Mouse (Mus musculus) erythroblast, adult 5-6 weeks (primary cell): ENCODE results near the gene Babam2. TPM values are rescaled to one million over a fixed set of nuclear protein-coding genes. Genes with fewer than 3 reads are reported as not detected.

Source experiments
- ATAC-seq: replicated peaks from 2 replicates; pipeline ENCODE4 v1.8.0; 2016; ENCODE audit warnings: moderate number of reproducible peaks, mild to moderate bottlenecking, moderate TSS enrichment, inconsistent platforms; ENCODE audit not compliant: poor library complexity, low FRiP score, severe bottlenecking
- total RNA-seq, 2 experiments: library from RNA; stranded (forward) in 1 of 2; stranded (reverse) in 1 of 2; fragments of 150-400 nt in 1 of 2; fragments of 200-764, 138-1000 nt in 1 of 2; gene quantifications; 2 replicates each; pipeline versions ENCODE4 v1.2.3 to v1.2.4; 2015 to 2017; ENCODE audit warnings: low replicate concordance in 2 of 2

Gene Babam2
- total RNA-seq, 2 experiments from 2014 or later: 15.5 to 83.2 TPM

DNA sequence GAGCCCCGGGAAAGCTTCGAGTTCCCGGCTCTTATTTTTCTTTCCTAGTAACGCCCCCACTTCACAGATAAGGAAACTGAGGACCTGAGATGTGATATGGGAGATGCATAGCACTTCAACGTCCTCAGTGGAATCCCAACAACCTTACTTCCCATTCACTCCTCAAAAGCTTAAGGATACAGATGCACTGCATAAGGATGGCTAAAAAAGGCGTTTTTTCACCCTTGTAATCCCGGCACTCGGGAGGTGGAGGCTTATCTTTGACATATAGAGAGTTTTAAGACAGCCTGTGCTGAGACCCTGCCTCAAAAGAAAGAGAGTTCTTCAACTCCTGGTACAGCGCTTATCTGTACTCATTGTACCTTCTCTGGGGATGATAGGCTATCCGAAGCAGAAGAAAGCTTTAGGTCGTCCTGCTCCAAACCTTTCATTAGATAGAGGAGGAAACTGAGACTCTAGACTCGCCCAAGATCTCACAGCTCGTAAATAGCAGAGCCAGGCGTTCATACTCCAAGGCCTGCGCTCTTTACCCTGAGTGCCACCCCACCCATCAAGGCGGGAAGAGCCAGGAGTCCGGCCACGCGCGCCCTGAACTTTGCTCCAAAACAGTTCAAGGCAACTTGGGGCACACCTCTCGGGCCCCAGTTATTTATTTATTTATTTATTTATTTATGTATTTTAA, 436.7 kb downstream of the Babam2 start:
- ATAC-seq: no peak

Other genes with a start within 250 kb of the Babam2 start
- gene Zfp512, start 245.3 kb upstream of the Babam2 start, total RNA-seq (2015; ENCODE audit: low replicate concordance): 5.0 and 5.9 TPM in 2 replicates
- gene Zfp512, start 245.3 kb upstream of the Babam2 start, total RNA-seq (2017; ENCODE audit: low replicate concordance): 13.8 and 16.1 TPM in 2 replicates
- gene 4930548H24Rik, start 211.9 kb upstream of the Babam2 start, total RNA-seq (2015; ENCODE audit: low replicate concordance): not detected in 2 replicates
- gene 4930548H24Rik, start 211.9 kb upstream of the Babam2 start, total RNA-seq (2017; ENCODE audit: low replicate concordance): 0.17 and 1.1 TPM in 2 replicates
- 4.0 and 6.9 TPM in 2 replicates for gene Gpn1, start 202.9 kb upstream of the Babam2 start, total RNA-seq (2015; ENCODE audit: low replicate concordance)
- 4.0 and 4.3 TPM in 2 replicates for gene Gpn1, start 202.9 kb upstream of the Babam2 start, total RNA-seq (2017; ENCODE audit: low replicate concordance)
- gene Slc4a1ap, start 170.7 kb upstream of the Babam2 start, total RNA-seq (2015; ENCODE audit: low replicate concordance): 27.2 and 58.6 TPM in 2 replicates
- gene Slc4a1ap, start 170.7 kb upstream of the Babam2 start, total RNA-seq (2017; ENCODE audit: low replicate concordance): 34.2 and 58.8 TPM in 2 replicates
- gene Supt7l, start 169.9 kb upstream of the Babam2 start, total RNA-seq (2015; ENCODE audit: low replicate concordance): 11.5 and 13.3 TPM in 2 replicates
- 17.8 and 20.8 TPM in 2 replicates for gene Supt7l, start 169.9 kb upstream of the Babam2 start, total RNA-seq (2017; ENCODE audit: low replicate concordance)
- gene Mrpl33, start 100.7 kb upstream of the Babam2 start, total RNA-seq (2015; ENCODE audit: low replicate concordance): 101 TPM in 2 replicates
- gene Mrpl33, start 100.7 kb upstream of the Babam2 start, total RNA-seq (2017; ENCODE audit: low replicate concordance): 42.5 and 55.5 TPM in 2 replicates
- gene Rbks, start 57 bp upstream of the Babam2 start, total RNA-seq (2015; ENCODE audit: low replicate concordance): 9.4 TPM in 1 of 2 replicates, not detected in the other
- 2.9 and 7.2 TPM in 2 replicates for gene Rbks, start 57 bp upstream of the Babam2 start, total RNA-seq (2017; ENCODE audit: low replicate concordance)